Mouse (Mus musculus): ENCODE data around the gene Myl6b. TPM values are rescaled to one million over a fixed set of nuclear protein-coding genes. Genes with fewer than 3 reads are reported as not detected.
"Not testable (repeated sequence)": the region's sequence is repeated elsewhere in the genome, so short reads cannot be mapped to it uniquely, and the experiment has no call there.

Gene Myl6b
- polyA plus RNA-seq, 1 experiment from 2014 or later, result 2.9 TPM

DNA sequence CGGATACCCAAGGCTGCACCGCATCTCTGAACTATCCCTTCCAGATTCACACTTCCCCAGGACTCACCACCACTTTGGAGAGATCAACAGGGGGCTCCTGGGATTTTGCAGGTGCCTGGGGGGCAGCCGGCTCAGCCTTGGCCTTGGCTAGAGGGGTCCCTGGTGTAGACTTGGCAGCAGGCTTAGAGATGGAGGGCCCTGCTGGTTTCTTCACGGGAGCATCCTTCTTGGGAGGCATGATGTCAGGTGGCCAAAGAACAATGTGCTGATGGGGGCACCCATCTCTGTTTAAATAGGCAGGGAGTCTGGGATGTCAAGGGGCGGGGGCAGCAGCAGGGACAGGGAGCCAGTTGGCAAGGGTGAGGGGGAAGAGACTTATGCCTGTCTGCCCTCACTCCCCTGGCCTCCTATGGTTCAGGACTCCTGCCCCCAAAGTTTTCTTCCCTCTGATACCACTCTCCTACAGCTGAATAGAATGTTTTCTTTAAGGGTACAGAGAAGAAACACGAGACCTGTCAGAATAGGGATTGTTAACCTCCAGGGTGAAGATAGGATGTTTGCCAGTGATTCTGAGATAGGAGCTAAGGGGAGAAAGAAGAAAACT is 1.2 kb downstream of the Myl6b start:
- H3K27ac ChIP-seq (replicated peaks), result no peak overlapping the region; the same call in 1 of the 2 replicates
- peak overlapping the region; percentile 67; the same call in 1 of the 2 replicates for H3K4me3 ChIP-seq
- H3K4me1 ChIP-seq, result peaks cover 49% of the 10 kb centered on the region
- 48% methylated on average over 6 of the region's 6 CpGs for WGBS
- peaks cover 14% of the 10 kb centered on the region for H3K27me3 ChIP-seq (ENCODE audit: low read depth, poor library complexity, severe bottlenecking)
- DNase-seq (ENCODE audit: low spot score), result no peak
- H3K36me3 ChIP-seq, result no peaks in the 10 kb centered on the region; the same call in 1 of the 2 replicates
- H3K9me3 ChIP-seq (replicated peaks), result no peaks in the 10 kb centered on the region

- Histone ChIP-seq H3K27me3 (ENCODE audit: low read depth, poor library complexity, severe bottlenecking) (peaks cover 14% of the 10 kb centered on the region), H3K4me3 (no peak overlapping the region), H3K4me1 (peaks cover 55% of the 10 kb centered on the region), H3K27ac (replicated peaks) (no peak overlapping the region), H3K9me3 (replicated peaks) (no peaks in the 10 kb centered on the region), H3K36me3 (peaks cover 5% of the 10 kb centered on the region)
- WGBS, result 30% methylated on average over 6 of the region's 6 CpGs
- DNase-seq (ENCODE audit: low spot score), result no peak
Observed at GRCm38 (mm10) chr10:128496509-128497077, 1.9 kb downstream of the Myl6b start.

DNA sequence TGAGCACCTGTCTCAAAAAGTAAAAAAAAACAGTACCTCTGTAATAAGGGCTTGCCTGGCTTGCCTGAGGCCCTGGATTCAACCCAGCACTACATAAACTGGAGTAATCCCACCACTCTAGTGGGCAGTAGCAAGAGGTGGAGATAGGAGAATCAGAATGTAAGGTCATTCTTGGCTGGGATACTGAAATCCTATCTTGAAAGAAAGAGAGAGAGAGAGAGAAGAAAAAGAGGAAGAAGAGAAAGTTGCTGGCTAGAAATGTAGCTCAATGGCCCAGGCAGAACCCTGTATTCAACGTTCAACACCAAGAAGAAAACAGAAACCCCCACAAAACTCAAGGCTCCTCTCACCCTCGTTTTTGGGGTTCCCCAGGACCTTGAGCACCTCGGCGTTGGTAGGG is 2.6 kb downstream of the Myl6b start:
- no peaks in the 10 kb centered on the region for H3K9me3 ChIP-seq (replicated peaks)
- H3K27me3 ChIP-seq (ENCODE audit: low read depth, poor library complexity, severe bottlenecking), result peaks cover 14% of the 10 kb centered on the region
- peaks cover 62% of the 10 kb centered on the region for H3K4me1 ChIP-seq
- no peak for DNase-seq (ENCODE audit: low spot score)
- no peak overlapping the region for H3K27ac ChIP-seq (replicated peaks)
- peaks cover 12% of the 10 kb centered on the region for H3K36me3 ChIP-seq
- H3K4me3 ChIP-seq, result peak overlapping the region; percentile 16; the same call in 1 of the 2 replicates
- 78% methylated on average over 4 of the region's 4 CpGs for WGBS

GRCm38 (mm10) chr10:128495270-128495669 is 3.2 kb downstream of the Myl6b start:
- H3K4me3 ChIP-seq, result peak overlapping the region; percentile 86
- H3K4me1 ChIP-seq, result peaks cover 65% of the 10 kb centered on the region
- no peak overlapping the region for H3K27ac ChIP-seq (replicated peaks)

DNA sequence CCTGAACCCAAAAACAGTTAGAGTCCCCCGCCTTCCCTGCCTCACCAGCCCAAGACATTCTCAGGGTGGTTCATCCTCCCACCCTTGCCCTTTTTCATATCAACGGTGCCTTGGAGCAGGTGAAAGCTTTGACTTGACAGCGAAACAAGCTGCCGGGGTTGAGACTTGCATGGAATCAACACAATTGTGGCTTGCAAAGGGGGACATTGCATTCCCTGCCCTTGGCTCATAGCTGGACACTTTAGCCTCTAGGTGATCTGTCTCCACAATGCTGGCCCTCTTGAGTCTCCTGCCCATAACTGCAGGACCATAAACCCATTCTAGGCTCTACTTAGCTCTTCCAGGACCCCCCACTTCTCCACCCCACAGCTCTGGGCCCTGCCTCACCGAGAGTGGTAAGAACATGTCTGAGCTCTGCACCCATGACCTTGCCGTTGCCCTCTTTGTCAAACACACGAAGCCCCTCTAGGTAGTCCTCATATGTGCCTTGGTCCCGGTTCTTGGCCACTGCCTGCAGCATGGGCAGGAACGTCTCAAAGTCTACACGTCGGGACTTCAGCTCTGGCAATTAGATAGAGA is 3.7 kb downstream of the Myl6b start:
- Histone ChIP-seq H3K27ac (replicated peaks) (peak overlapping the region; percentile 93), H3K4me3 (peak overlapping the region; percentile 86), H3K36me3 (peaks cover 23% of the 10 kb centered on the region), H3K9me3 (replicated peaks) (no peaks in the 10 kb centered on the region), H3K4me1 (peaks cover 65% of the 10 kb centered on the region), H3K27me3 (ENCODE audit: low read depth, poor library complexity, severe bottlenecking) (peaks cover 14% of the 10 kb centered on the region)
- DNase-seq (ENCODE audit: low spot score), result no peak
- 66% methylated on average over 11 of the region's 11 CpGs for WGBS

More at GRCm38 (mm10) chr10:128495270-128495669, 3.2 kb downstream of the Myl6b start:
- Histone ChIP-seq H3K27me3 (ENCODE audit: low read depth, poor library complexity, severe bottlenecking) (peaks cover 14% of the 10 kb centered on the region), H3K9me3 (replicated peaks) (no peaks in the 10 kb centered on the region), H3K36me3 (peaks cover 18% of the 10 kb centered on the region)
- 91% methylated on average over 2 of the region's 2 CpGs for WGBS
- DNase-seq (ENCODE audit: low spot score), result no peak

GRCm38 (mm10) chr10:128493695-128494666 is 4.5 kb downstream of the Myl6b start, which contains the start of gene Myl6:
Gene Myl6, minus strand, starts transcription at chr10:128494145.
- DNase-seq (ENCODE audit: low spot score), result peak; percentile 97
- WGBS, result under 1% methylated on average over 45 of the region's 45 CpGs
- Histone ChIP-seq H3K9me3 (replicated peaks) (no peaks in the 10 kb centered on the region), H3K4me3 (peak within 1 kb of the TSS; percentile 86), H3K27ac (replicated peaks) (peak within 1 kb of the TSS; percentile 93), H3K4me1 (peaks cover 60% of the 10 kb centered on the region), H3K27me3 (ENCODE audit: low read depth, poor library complexity, severe bottlenecking) (peaks cover 14% of the 10 kb centered on the region), H3K36me3 (peaks cover 31% of the 10 kb centered on the region)

- peaks cover 38% of the 10 kb centered on the region for H3K36me3 ChIP-seq
- peaks cover 14% of the 10 kb centered on the region for H3K27me3 ChIP-seq (ENCODE audit: low read depth, poor library complexity, severe bottlenecking)
- peaks cover 57% of the 10 kb centered on the region for H3K4me1 ChIP-seq
- 0% methylated on average over 12 of the region's 12 CpGs for WGBS
- no peaks in the 10 kb centered on the region for H3K9me3 ChIP-seq (replicated peaks)
- DNase-seq (ENCODE audit: low spot score), result no peak
- H3K4me3 ChIP-seq, result peak overlapping the region; percentile 86
- H3K27ac ChIP-seq (replicated peaks), result peak overlapping the region; percentile 93
Observed at GRCm38 (mm10) chr10:128493319-128493694, 5.2 kb downstream of the Myl6b start.

DNA sequence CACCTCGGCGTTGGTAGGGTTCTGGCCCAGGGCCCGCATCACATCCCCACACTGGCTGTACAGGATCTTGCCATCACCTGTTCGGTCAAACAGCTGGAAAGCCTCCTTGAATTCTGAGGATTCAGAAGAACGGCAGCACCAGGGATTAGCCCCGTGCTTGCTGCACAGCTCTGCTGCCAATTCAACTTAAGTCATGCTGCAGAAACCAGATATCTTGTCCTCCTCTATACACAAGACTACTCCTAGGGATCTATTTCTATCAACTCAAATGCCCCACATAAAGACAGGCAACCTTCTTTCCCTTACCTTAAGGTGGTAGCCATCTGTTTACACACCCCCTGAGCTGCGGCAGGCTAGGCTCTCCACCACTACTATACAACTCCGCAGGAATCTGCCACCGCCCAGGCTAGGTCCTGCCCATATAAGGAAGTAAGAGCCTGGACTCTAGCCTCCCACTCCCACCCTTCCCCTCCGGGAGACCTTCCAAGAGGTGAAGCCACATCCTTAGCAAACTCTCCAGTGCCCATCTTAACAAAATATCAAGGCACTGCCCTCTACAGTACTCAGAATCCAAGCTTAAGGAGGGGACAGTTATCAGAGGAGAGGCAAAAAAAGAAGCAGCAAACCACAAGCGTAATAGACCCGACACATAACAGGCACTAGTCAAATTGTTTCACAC is 5.7 kb downstream of the Myl6b start:
- Histone ChIP-seq H3K4me1 (peaks cover 52% of the 10 kb centered on the region), H3K27ac (replicated peaks) (peak overlapping the region; percentile 93), H3K36me3 (peaks cover 43% of the 10 kb centered on the region), H3K9me3 (replicated peaks) (no peaks in the 10 kb centered on the region), H3K4me3 (peak overlapping the region; percentile 86), H3K27me3 (ENCODE audit: low read depth, poor library complexity, severe bottlenecking) (peaks cover 14% of the 10 kb centered on the region)
- 32% methylated on average over 12 of the region's 12 CpGs for WGBS
- DNase-seq (ENCODE audit: low spot score), result peak; percentile 50

DNA sequence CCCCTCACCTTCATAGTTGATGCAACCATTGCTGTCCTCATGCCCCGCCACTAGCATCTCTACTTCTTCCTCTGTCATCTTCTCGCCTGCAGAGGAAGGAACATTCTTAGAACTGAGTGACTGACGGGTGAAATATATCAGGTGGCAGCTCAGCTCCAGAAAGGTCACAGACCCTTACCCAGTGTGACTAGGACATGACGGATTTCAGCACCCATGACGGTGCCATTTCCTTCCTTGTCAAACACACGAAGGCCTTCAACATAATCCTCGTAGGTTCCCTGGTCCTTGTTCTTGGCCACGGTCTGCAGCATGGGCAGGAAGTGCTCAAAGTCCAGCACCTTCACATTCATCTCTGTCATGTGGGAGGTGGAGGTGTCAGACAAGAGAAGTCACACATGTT is 6.4 kb downstream of the Myl6b start:
- not testable (repeated sequence) for H3K27ac ChIP-seq (replicated peaks)
- peaks cover 50% of the 10 kb centered on the region for H3K36me3 ChIP-seq

DNA sequence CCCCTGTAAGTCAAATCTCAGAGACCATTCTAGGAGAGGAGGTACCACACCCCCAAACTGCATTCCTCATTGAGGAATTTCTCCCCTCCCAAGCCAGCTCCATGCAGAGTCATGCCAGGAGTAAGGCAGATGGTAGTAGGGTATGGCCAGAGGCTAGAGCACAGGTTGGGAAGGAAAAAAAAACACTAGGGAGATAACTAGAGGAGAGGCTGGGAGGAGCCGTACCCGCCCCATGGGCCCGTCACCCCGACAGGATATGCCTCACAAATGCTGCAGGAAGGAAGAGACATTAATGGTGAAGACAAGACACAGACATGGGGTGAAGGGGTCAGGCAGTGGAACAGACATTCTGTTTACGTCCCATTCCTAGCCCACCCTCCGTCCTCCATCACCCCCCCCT is 7.0 kb downstream of the Myl6b start:
- 87% methylated on average over 6 of the region's 6 CpGs for WGBS
- peaks cover 5% of the 10 kb centered on the region for H3K27me3 ChIP-seq (ENCODE audit: low read depth, poor library complexity, severe bottlenecking)
- H3K27ac ChIP-seq (replicated peaks), result no peak overlapping the region
- DNase-seq (ENCODE audit: low spot score), result no peak
- no peaks in the 10 kb centered on the region for H3K9me3 ChIP-seq (replicated peaks)
- H3K4me3 ChIP-seq, result peak overlapping the region; percentile 86
- H3K4me1 ChIP-seq, result peaks cover 39% of the 10 kb centered on the region
- peaks cover 56% of the 10 kb centered on the region for H3K36me3 ChIP-seq

More for the DNA sequence above, 6.4 kb downstream of the Myl6b start:
- peaks cover 45% of the 10 kb centered on the region for H3K4me1 ChIP-seq
- 87% methylated on average over 8 of the region's 8 CpGs for WGBS
- DNase-seq (ENCODE audit: low spot score); H3K9me3 ChIP-seq (replicated peaks): not testable (repeated sequence)
- H3K4me3 ChIP-seq, result peak overlapping the region; percentile 86
- peaks cover 11% of the 10 kb centered on the region for H3K27me3 ChIP-seq (ENCODE audit: low read depth, poor library complexity, severe bottlenecking)

DNA sequence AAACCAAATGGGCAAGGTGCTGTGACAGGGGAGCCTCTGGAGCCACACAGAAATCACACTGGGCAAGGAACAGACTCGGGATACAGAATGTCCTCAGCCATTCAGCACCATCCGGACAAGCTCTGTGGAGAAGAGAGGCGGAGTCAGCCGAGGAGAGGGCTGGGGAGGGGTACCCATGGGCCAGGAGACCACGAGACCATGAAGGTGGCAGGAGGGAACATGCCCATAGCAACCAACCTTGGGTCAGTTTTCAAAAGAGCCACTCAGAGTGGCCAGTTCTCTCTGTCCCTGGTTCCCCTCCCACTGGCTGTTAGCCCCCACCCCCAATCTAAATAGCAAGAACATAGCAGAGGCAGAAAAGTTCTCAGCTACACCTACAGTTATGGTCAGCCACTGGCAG is 7.6 kb downstream of the Myl6b start:
- Histone ChIP-seq H3K4me1 (peaks cover 35% of the 10 kb centered on the region), H3K27me3 (ENCODE audit: low read depth, poor library complexity, severe bottlenecking) (no peaks in the 10 kb centered on the region; the same call in 1 of the 2 replicates), H3K4me3 (peak overlapping the region; percentile 86), H3K27ac (replicated peaks) (no peak overlapping the region), H3K9me3 (replicated peaks) (no peaks in the 10 kb centered on the region), H3K36me3 (peaks cover 62% of the 10 kb centered on the region)
- 66% methylated on average over 5 of the region's 5 CpGs for WGBS
- DNase-seq (ENCODE audit: low spot score), result no peak

DNA sequence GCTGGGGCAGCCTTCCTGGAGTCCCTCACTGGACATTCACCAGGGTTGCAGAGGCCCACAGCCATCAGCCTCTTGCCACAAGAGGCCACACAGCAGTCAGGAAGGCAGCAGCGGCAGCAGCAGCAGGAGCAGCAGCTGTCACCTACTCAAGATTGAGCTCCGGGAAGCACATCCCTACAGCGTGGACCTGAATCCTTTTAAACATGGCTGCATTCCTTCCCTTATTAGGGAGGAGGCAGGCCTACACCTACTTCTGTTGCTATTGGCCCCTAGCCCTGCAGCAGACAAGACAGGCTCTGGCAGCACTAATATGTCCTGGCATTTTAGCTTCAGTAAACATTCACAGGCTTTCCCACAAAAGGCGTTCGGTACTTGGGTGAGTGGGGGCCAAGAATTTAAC is 8.3 kb downstream of the Myl6b start:
- Histone ChIP-seq H3K9me3 (replicated peaks) (no peaks in the 10 kb centered on the region), H3K27me3 (ENCODE audit: low read depth, poor library complexity, severe bottlenecking) (no peaks in the 10 kb centered on the region), H3K36me3 (peaks cover 69% of the 10 kb centered on the region), H3K27ac (replicated peaks) (no peak overlapping the region), H3K4me1 (peaks cover 35% of the 10 kb centered on the region), H3K4me3 (no peak overlapping the region)
- no peak for DNase-seq (ENCODE audit: low spot score)
- WGBS, result 78% methylated on average over 5 of the region's 5 CpGs
